Mouse (Mus musculus): ENCODE results near the gene Igsf1.

The Igsf1 gene

DNA sequence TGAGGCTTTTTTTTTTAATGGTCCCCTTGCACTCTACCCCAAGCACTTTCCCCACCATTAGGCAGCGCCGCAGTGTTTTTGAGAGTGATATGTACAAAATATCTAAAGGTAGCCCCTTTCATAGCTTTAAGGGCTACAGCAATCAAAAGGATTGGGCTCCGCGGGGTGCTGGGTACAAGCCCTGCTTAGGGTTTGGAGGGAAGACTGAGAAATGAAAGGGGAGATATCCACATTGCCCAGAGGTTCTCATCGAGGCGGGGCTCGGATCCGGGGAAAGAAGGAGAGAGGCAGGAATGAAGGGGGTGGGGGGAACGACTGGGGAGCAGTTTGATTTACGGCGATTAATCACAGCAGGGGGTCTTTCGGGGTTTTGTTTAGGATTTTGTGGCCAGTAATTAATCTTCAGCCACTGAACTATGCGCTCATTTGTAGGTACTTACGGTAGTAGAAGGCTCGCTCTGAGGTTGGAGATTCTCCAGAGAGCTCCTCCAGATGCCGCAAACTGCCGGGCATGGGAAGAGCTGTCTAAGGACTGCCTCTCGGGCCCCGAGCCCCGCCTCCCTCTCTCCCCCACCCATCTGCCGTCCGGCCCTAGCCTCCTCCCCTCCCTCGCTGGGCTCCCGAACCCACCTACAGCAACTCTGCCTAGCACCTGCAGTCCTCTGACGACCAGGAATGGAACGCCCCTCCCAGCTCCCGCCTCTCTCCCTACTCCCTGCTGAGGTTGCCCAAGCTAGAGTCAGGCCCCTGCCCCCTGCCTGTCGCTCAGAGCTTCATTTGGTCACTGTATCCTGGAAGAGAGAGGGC, at the start of gene Igsf1:
Gene Igsf1, minus strand, starts transcription at position 537 of the 807 bp plus-strand sequence.
- no peak for DNase-seq (ENCODE audit: low read depth)

DNA sequence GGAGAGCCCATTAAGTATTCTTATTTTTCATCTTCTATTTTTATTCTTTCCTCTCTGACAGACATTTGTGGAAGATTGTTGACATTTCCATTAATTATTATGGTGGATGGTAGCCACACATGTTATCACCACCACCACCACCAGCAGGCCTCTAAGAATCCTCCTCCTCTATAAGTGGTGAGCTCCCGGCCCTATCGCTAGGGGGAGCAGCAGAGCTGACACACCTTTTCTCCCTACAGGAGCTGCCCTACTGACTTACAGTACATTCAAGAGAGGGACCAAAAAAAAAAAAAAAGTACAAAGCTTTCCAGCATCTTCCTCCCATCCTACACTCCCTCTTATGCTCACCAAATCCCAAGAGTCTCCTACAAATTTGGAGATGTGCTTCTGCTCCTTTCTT, 26.7 kb downstream of the Igsf1 start:
- no peak for DNase-seq (ENCODE audit: low read depth)

GRCm38 (mm10) chrX:49745192-49745591, 52.4 kb downstream of the Igsf1 start:
- DNase-seq (ENCODE audit: low read depth): no peak

DNA sequence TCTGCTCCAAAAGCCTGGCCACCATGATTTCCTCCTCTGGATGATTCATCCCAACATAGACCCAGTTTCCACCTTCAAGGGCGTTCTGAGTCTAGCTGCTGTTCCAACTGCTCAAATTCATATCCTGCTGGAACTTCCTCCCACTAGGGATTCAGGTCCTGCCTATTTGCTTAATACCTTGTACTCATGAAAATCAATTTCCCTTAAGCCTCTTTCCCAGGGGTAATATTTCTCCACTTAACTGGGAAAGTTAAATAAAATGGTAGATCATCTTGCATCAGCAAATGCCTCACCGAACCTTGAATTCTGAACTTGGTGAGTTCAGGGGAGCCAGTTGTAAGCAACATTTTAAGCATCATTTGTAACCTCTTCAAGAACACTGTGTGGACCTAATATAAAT, 62.6 kb downstream of the Igsf1 start, which contains the start of gene Olfr1321:
Gene Olfr1321, minus strand, starts transcription at position 101 of the 400 bp plus-strand sequence.
- DNase-seq (ENCODE audit: low read depth): no peak
